Mouse (Mus musculus) spleen, postnatal 10 days (tissue): Measurements from ENCODE around the gene Gale.

Source experiments
- DNase-seq, 2 experiments: peaks; one replicate each; pipeline ENCODE4 v3.0.0; 2021 to 2022; ENCODE audit warnings: low spot score in 2 of 2

Gene Gale

GRCm38 (mm10) chr4:135963457-135964193 is at the start of gene Gale:
TSS of gene Gale (plus strand) at chr4:135963727.
- peak; percentile 86 to 96 for DNase-seq

GRCm38 (mm10) chr4:135918635-135919279 is 44.8 kb upstream of the Gale start:
- no peak for DNase-seq

DNA sequence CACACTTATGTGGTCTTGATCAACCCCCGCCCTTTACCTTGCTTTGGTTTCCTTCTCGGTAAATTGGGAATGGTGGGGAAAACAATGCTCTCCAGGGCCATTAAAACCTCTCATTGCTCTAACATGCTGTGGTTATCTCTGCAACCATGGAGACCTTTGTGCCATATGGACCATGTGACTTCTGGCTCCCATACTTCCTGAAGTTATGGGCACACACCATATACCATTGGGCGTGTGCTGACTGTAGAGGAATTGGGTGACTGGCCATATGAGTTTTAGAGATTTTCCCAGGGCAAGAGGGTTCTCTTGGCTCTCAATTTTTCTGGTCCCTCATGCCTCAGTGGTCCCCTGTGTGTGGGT is 44.3 kb upstream of the Gale start:
- no peak for DNase-seq

- DNase-seq: peak; percentile 97 to 98
Measured at GRCm38 (mm10) chr4:135920304-135921241, 43.0 kb upstream of the Gale start, which contains the start of gene Fuca1. TSS of gene Fuca1 (plus strand) at chr4:135920735.

DNA sequence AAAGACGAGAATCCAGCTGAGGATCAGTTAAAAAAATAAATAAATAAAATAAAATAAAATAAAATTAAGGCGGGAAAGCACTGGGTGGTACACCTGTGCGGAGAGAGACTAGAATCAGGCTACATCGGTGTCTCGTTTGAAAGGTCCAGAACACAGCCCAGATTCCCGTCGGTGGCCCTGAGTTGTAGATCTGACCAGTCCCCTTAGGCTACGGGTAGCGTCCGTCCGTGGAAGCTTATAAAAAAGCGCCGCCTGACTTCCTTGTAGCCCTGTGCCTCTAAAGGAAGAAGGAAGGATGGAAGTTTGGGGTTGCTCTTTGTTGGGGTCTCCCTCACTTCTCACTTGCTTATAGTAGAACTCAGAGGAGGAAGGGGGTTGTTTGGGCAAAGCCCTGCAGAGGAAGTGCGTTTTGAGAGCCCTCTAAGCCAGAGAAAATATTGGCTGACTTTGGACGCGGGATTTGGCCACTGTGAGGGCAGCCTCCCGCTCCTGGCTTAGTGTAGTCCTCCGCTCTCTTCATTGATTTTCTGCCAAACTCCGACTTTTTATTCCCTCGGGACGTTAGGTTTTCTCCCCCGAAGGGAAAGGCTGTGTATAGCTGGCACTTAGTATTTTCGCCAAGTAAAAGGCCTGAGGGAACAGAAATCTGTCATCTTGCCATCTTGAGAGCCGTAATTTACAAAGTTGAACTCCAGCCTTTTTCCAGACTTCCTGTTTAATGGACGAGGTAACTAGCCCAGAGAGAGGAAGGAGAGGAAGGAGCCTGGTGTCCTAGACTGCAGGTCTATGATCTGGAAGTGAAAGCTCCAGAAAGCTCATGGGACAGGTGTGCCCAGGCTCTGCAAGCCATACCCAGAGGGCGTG is 42.0 kb upstream of the Gale start:
- peak; percentile 45 to 51 for DNase-seq

GRCm38 (mm10) chr4:135922190-135922589 is 41.3 kb upstream of the Gale start:
- no peak for DNase-seq

- DNase-seq: no peak
Measured at GRCm38 (mm10) chr4:135924418-135924817, 39.1 kb upstream of the Gale start.

- no peak for DNase-seq
Measured at GRCm38 (mm10) chr4:135925341-135925740, 38.2 kb upstream of the Gale start.

DNA sequence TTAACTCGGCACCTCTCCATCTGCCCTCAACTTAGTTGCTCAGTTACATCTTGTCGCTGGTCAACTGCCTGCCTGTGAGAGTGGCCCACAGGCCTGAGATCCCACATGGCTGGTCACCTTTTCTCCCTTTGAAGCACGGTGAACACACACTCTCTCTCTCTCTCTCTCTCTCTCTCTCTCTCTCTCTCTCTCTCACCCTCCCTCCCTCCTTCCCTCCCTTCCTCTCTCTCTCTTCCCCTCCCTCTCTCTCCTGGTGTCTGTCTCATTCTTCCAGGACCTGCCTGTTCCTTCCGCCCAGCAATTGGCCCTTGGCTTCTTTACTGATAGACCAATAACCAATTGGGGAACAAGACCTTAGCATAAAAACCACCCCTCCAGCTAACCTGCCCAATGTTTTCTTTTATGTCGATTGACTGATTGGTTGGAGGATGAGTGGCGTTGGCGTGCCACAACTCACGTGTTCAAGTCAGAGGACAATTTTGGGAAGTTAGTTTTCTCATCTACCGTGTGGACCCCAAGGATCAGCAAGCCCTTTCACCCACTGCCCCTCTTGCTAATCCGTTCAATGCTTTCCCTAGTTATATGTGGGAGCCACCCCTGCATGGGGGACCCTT is 37.2 kb upstream of the Gale start:
- DNase-seq: no peak

DNA sequence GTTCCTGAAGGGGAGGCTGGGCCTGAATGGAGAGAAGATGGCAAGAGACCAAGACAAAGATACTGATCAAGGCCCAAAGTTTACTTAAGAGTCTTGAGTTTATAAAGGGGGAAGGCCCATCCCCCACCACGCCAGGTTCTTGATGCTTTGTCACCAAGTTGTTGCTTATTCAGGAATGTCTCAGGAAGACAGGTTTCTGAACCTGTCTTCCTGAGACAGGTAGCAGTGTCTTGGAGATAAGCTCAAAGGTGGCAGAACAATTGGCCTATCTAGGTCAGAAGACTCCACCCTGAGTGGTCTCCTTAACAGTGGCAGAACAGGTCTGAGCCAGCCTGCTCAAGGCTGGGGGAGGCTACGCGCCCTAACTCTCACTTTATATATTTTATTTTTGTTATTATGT is 36.7 kb upstream of the Gale start:
- DNase-seq: no peak

- DNase-seq: no peak
Measured at GRCm38 (mm10) chr4:135928376-135928775, 35.2 kb upstream of the Gale start.

DNA sequence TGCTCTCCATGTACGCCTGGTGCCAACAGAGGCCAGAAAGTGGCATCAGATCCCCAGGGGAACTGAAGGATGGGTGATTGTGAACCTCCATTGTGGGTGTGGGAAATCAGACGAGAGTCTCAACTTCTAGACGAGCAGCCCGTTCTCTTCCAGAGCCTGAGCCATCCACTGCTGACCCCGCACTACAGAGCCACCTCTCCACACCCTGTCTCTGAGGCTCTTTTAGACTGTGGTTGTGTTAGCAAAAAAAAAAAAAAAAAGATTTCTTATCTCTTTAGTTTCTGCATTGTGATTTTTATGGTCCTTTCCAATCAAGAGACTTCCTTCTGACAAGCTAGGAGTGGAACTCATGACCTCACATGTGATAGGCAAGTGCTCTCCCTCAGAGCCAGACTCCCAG is 34.1 kb upstream of the Gale start:
- no peak for DNase-seq

GRCm38 (mm10) chr4:135929828-135930227 is 33.7 kb upstream of the Gale start:
- DNase-seq: no peak

DNA sequence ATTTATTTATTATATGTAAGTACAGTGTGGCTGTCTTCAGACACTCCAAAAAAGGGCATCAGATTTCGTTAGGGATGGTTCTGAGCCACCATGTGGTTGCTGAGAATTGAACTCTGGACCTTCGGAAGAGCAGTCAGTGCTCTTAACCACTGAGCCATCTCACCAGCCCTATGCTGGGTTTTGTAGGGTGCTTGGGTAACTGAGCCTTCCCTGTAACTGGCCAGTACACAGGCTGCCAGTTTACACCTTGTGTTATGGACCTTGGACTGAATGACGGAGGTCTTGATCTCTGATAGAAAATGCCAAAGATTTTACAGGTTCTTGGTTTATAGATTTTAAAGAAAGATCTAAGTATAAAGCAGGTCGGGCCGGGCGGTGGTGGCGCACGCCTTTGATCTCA is 33.3 kb upstream of the Gale start:
- no peak for DNase-seq

GRCm38 (mm10) chr4:135931832-135932231 is 31.7 kb upstream of the Gale start:
- no peak for DNase-seq

DNA sequence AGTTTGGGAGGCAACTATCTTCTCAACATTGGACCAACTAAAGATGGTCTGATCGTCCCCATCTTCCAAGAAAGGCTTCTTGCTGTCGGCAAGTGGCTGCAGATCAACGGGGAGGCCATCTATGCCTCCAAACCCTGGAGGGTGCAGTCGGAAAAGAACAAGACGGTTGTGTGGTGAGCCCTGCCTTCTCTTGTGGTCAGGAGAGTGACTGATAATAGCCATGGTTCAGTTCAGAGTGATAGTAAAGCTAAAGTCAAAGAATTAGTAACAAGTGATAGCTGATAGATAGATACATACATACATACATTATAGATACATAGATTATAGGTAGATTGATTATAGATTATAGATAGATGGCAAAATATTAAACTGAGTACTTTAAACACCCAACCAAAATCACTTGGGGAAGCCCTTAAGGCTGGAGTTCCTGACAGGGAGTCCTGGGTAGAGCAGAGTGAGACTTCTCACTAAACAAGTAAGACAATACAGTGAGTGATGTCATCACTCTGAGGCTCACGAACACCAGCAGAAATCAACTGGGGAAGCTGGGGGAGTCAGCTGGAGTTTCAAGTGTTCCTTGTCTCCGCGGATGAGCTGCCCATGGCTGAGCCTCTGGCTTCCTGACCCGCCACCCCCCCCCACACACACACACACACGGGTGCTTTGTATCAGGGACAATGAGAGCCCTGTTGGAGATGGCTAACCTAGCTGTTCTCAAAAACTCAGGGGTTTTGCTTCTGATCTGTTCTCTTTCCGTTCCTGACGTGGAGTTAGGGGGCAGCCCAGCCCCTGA is 28.6 kb upstream of the Gale start:
- DNase-seq: no peak

GRCm38 (mm10) chr4:135935502-135935901 is 28.0 kb upstream of the Gale start:
- no peak for DNase-seq

DNA sequence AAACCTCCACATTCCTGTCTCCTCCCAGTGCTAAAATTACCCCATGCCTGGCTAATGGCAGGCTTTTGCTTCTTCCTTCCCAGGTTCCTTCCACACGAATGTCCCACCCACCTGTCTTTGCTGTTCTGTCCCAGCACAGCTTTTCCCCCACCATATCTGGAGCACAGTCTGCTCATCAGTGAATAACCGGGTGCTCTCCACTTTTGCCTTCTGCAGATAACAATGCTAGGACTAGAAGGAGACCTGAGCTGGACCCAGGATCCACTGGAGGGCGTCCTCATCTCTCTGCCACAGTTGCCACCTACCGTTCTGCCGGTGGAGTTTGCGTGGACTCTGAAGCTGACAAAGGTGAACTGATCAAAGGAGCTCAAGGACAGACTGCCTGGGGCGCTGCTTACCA is 24.7 kb upstream of the Gale start:
- DNase-seq: no peak

DNA sequence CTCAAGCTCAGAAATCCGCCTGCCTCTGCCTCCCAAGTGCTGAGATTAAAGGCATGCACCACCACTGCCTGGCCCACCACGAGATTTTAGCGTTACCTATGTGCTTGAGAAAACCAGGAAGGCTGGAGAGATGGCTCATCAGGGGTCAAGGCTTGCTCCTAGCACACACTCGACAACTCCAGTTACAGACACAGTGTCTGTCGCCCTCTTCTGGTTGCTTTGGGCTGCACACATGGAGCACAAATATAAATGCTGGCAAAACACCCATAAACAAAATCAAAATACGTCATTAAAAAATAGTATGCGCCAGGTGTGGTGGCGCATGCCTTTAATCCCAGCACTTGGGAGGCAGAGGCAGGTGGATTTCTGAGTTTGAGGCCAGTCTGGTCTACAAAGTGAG is 22.5 kb upstream of the Gale start:
- peak in 1 of 2 experiments; percentile 57 for DNase-seq

DNA sequence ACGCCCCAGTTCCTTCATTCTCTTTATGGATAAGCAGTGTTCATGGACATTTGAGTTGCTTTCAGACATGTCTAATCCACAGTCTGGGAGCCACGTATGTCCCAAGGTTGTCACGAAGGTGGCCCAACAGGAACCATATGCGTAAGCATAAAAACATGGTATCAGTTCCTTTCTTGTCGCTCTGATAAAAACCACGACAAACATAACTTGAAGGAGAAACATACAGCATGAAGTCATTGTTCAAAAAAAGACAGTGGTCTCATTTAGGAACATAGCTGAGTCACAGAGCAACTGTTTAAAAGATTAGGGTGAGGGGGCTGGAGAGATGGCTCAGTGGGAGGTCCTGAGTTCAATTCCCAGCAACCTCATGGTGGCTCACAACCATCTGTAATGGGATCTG is 21.3 kb upstream of the Gale start:
- no peak for DNase-seq
